Mouse (Mus musculus): ENCODE measurements around the gene Dchs1. TPM values are rescaled to one million over a fixed set of nuclear protein-coding genes. Genes with fewer than 3 reads are reported as not detected.
"Not testable (repeated sequence)": the region's sequence is repeated elsewhere in the genome, so short reads cannot be mapped to it uniquely, and the experiment has no call there.

The Dchs1 gene
- polyA plus RNA-seq, 1 experiment from 2014 or later = 21.0 TPM

GRCm38 (mm10) chr7:105761813-105762484 is 25.5 kb downstream of the Dchs1 start:
- WGBS = 31% methylated on average over 51 of the region's 51 CpGs
- H3K36me3 ChIP-seq = peaks cover 87% of the 10 kb centered on the region
- H3K9me3 ChIP-seq = no peaks in the 10 kb centered on the region
- no peaks in the 10 kb centered on the region; the same call in 1 of the 2 replicates for H3K27me3 ChIP-seq
- ATAC-seq (ENCODE audit: insufficient number of reproducible peaks, insufficient read depth, low FRiP score, low TSS enrichment, low read depth) = no peak
- peak overlapping the region; percentile 16; the same call in 1 of the 2 replicates for H3K4me3 ChIP-seq
- H3K4me1 ChIP-seq = no peaks in the 10 kb centered on the region
- H3K9ac ChIP-seq = no peak overlapping the region
- peak overlapping the region; percentile 37 for H3K4me2 ChIP-seq
- H3K27ac ChIP-seq = no peak overlapping the region

GRCm38 (mm10) chr7:105753281-105753680 is 34.2 kb downstream of the Dchs1 start:
- no peak for ATAC-seq (ENCODE audit: insufficient number of reproducible peaks, insufficient read depth, low FRiP score, low TSS enrichment, low read depth)
- H3K4me1 ChIP-seq = peaks cover 9% of the 10 kb centered on the region
- no peak overlapping the region for H3K4me2 ChIP-seq
- 90% methylated on average over 10 of the region's 10 CpGs for WGBS
- no peak overlapping the region for H3K4me3 ChIP-seq
- H3K36me3 ChIP-seq = peaks cover 71% of the 10 kb centered on the region
- H3K27me3 ChIP-seq = no peaks in the 10 kb centered on the region
- H3K9me3 ChIP-seq = no peaks in the 10 kb centered on the region
- H3K9ac ChIP-seq = peak overlapping the region; percentile 21; the same call in 1 of the 2 replicates
- no peak overlapping the region for H3K27ac ChIP-seq

- H3K4me2 ChIP-seq = no peak overlapping the region
- 87% methylated on average over 2 of the region's 2 CpGs for whole genome bisulfite sequencing
- no peaks in the 10 kb centered on the region for H3K27me3 ChIP-seq
- ATAC-seq (ENCODE audit: insufficient number of reproducible peaks, insufficient read depth, low FRiP score, low TSS enrichment, low read depth) = no peak
- no peaks in the 10 kb centered on the region for H3K9me3 ChIP-seq
- no peak overlapping the region for H3K9ac ChIP-seq
- no peak overlapping the region for H3K27ac ChIP-seq
- H3K4me1 ChIP-seq = peaks cover 9% of the 10 kb centered on the region
- no peak overlapping the region for H3K4me3 ChIP-seq
- H3K36me3 ChIP-seq = peaks cover 71% of the 10 kb centered on the region
These were observed 34.7 kb downstream of the Dchs1 start for GRCm38 (mm10) chr7:105752716-105753115.

GRCm38 (mm10) chr7:105751491-105752433 is 35.7 kb downstream of the Dchs1 start, which contains the start of gene Tpp1:
Gene Tpp1, minus strand, starts transcription at chr7:105752235.
- 22% methylated on average over 20 of the region's 20 CpGs for WGBS
- Histone ChIP-seq H3K9ac (peak within 1 kb of the TSS; percentile 78), H3K9me3 (no peaks in the 10 kb centered on the region), H3K4me3 (peak within 1 kb of the TSS; percentile 59), H3K4me2 (peak within 1 kb of the TSS; percentile 77), H3K4me1 (peaks cover 9% of the 10 kb centered on the region), H3K36me3 (peaks cover 68% of the 10 kb centered on the region), H3K27ac (peak within 1 kb of the TSS; percentile 39; the same call in 1 of the 2 replicates), H3K27me3 (no peaks in the 10 kb centered on the region)
- peak; percentile 85 for ATAC-seq (ENCODE audit: insufficient number of reproducible peaks, insufficient read depth, low FRiP score, low TSS enrichment, low read depth)

- H3K9me3 ChIP-seq = no peaks in the 10 kb centered on the region
- no peak overlapping the region for H3K9ac ChIP-seq
- peaks cover 17% of the 10 kb centered on the region for H3K4me1 ChIP-seq
- peaks cover 39% of the 10 kb centered on the region for H3K36me3 ChIP-seq
- no peak overlapping the region for H3K27ac ChIP-seq
- 80% methylated on average over 2 of the region's 2 CpGs for WGBS
- H3K27me3 ChIP-seq = no peaks in the 10 kb centered on the region
- no peak overlapping the region for H3K4me3 ChIP-seq
- ATAC-seq (ENCODE audit: insufficient number of reproducible peaks, insufficient read depth, low FRiP score, low TSS enrichment, low read depth) = no peak
- no peak overlapping the region for H3K4me2 ChIP-seq
These were observed 39.7 kb downstream of the Dchs1 start for GRCm38 (mm10) chr7:105747776-105748175.

GRCm38 (mm10) chr7:105743926-105744590 is 43.4 kb downstream of the Dchs1 start, which contains the start of gene Taf10:
Gene Taf10, minus strand, starts transcription at chr7:105744361.
- peak; percentile 96 for ATAC-seq (ENCODE audit: insufficient number of reproducible peaks, insufficient read depth, low FRiP score, low TSS enrichment, low read depth)
- WGBS = under 1% methylated on average over 67 of the region's 67 CpGs
- peak within 1 kb of the TSS; percentile 85 for H3K4me2 ChIP-seq
- H3K4me3 ChIP-seq = peak within 1 kb of the TSS; percentile 95
- H3K36me3 ChIP-seq = peaks cover 61% of the 10 kb centered on the region
- H3K27ac ChIP-seq = peak within 1 kb of the TSS; percentile 80
- peak within 1 kb of the TSS; percentile 96 for H3K9ac ChIP-seq
- H3K27me3 ChIP-seq = no peaks in the 10 kb centered on the region
- peaks cover 15% of the 10 kb centered on the region for H3K4me1 ChIP-seq
- H3K9me3 ChIP-seq = no peaks in the 10 kb centered on the region

- H3K27ac ChIP-seq = peak overlapping the region; percentile 80; the same call in 1 of the 2 replicates
- not testable (repeated sequence) for H3K9me3 ChIP-seq; ATAC-seq (ENCODE audit: insufficient number of reproducible peaks, insufficient read depth, low FRiP score, low TSS enrichment, low read depth); H3K27me3 ChIP-seq
- H3K4me1 ChIP-seq = peaks cover 22% of the 10 kb centered on the region
- 33% methylated on average over 20 of the region's 20 CpGs for WGBS
- H3K4me3 ChIP-seq = peak overlapping the region; percentile 95
- H3K9ac ChIP-seq = peak overlapping the region; percentile 96
- H3K36me3 ChIP-seq = peaks cover 55% of the 10 kb centered on the region
- peak overlapping the region; percentile 85 for H3K4me2 ChIP-seq
These were observed 44.1 kb downstream of the Dchs1 start for GRCm38 (mm10) chr7:105743246-105743925.

GRCm38 (mm10) chr7:105742539-105743215 is 44.8 kb downstream of the Dchs1 start:
- Histone ChIP-seq H3K4me3 (peak overlapping the region; percentile 95; the same call in 1 of the 2 replicates), H3K4me2 (peak overlapping the region; percentile 85; the same call in 1 of the 2 replicates), H3K4me1 (peaks cover 27% of the 10 kb centered on the region), H3K36me3 (peaks cover 47% of the 10 kb centered on the region)
- H3K27ac ChIP-seq; H3K9me3 ChIP-seq; H3K9ac ChIP-seq; ATAC-seq (ENCODE audit: insufficient number of reproducible peaks, insufficient read depth, low FRiP score, low TSS enrichment, low read depth); H3K27me3 ChIP-seq: not testable (repeated sequence)
- WGBS = 86% methylated on average over 7 of the region's 7 CpGs

GRCm38 (mm10) chr7:105741978-105742377 is 45.5 kb downstream of the Dchs1 start:
- Histone ChIP-seq H3K27me3 (no peaks in the 10 kb centered on the region), H3K4me1 (peaks cover 32% of the 10 kb centered on the region), H3K27ac (no peak overlapping the region), H3K9ac (no peak overlapping the region), H3K36me3 (peaks cover 43% of the 10 kb centered on the region), H3K4me3 (no peak overlapping the region), H3K4me2 (no peak overlapping the region), H3K9me3 (no peaks in the 10 kb centered on the region)
- no peak for ATAC-seq (ENCODE audit: insufficient number of reproducible peaks, insufficient read depth, low FRiP score, low TSS enrichment, low read depth)
- WGBS = 90% methylated on average over 9 of the region's 9 CpGs

GRCm38 (mm10) chr7:105740851-105741250 is 46.6 kb downstream of the Dchs1 start:
- no peaks in the 10 kb centered on the region for H3K27me3 ChIP-seq
- H3K4me3 ChIP-seq = no peak overlapping the region
- no peak for ATAC-seq (ENCODE audit: insufficient number of reproducible peaks, insufficient read depth, low FRiP score, low TSS enrichment, low read depth)
- no peak overlapping the region for H3K9ac ChIP-seq
- H3K36me3 ChIP-seq = peaks cover 35% of the 10 kb centered on the region
- no peak overlapping the region for H3K27ac ChIP-seq
- no peak overlapping the region for H3K4me2 ChIP-seq
- H3K9me3 ChIP-seq = no peaks in the 10 kb centered on the region
- 83% methylated on average over 6 of the region's 6 CpGs for WGBS
- peaks cover 32% of the 10 kb centered on the region for H3K4me1 ChIP-seq
